Mouse (Mus musculus): ENCODE measurements around the gene Pdk3. TPM values are rescaled to one million over a fixed set of nuclear protein-coding genes. Genes with fewer than 3 reads are reported as not detected.

Pdk3 gene
- 68.1 and 74.0 TPM in 2 replicates for polyA plus RNA-seq (2016; fragmentation: Nextera tagmentation; extraction: Ambion mirVana)

GRCm38 (mm10) chrX:93831561-93832336 lies at the start of gene Pdk3:
Pdk3 (minus strand) TSS chrX:93832201.
- Histone ChIP-seq H3K9me3 (no peaks in the 10 kb centered on the region), H3K36me3 (replicated peaks) (no peaks in the 10 kb centered on the region), H3K27me3 (replicated peaks; ENCODE audit: low read depth, poor library complexity, severe bottlenecking) (peaks cover 12% of the 10 kb centered on the region), H3K4me1 (peaks cover 6% of the 10 kb centered on the region), H3K4me3 (peak within 1 kb of the TSS; percentile 67), H3K27ac (replicated peaks) (peak within 1 kb of the TSS; percentile 91)
- DNase-seq (ENCODE audit: low spot score) = peak; percentile 87
- 21% methylated on average over 68 of the region's 68 CpGs for WGBS

- no peak overlapping the region for H3K27ac ChIP-seq (replicated peaks)
- no peaks in the 10 kb centered on the region for H3K36me3 ChIP-seq (replicated peaks)
- no peaks in the 10 kb centered on the region for H3K4me1 ChIP-seq
- 84% methylated on average over 3 of the region's 3 CpGs for WGBS
- no peak overlapping the region for H3K4me3 ChIP-seq
- no peak for DNase-seq (ENCODE audit: low spot score)
- no peaks in the 10 kb centered on the region for H3K9me3 ChIP-seq
- peaks cover 43% of the 10 kb centered on the region for H3K27me3 ChIP-seq (replicated peaks; ENCODE audit: low read depth, poor library complexity, severe bottlenecking)
Measured at GRCm38 (mm10) chrX:93877634-93878016, 45.6 kb upstream of the Pdk3 start.

- no peaks in the 10 kb centered on the region for H3K4me1 ChIP-seq
- H3K27me3 ChIP-seq (replicated peaks; ENCODE audit: low read depth, poor library complexity, severe bottlenecking) = peaks cover 49% of the 10 kb centered on the region
- DNase-seq (ENCODE audit: low spot score) = no peak
- no peaks in the 10 kb centered on the region for H3K9me3 ChIP-seq
- WGBS = 85% methylated on average over 7 of the region's 7 CpGs
- no peaks in the 10 kb centered on the region for H3K36me3 ChIP-seq (replicated peaks)
- no peak overlapping the region for H3K4me3 ChIP-seq
- H3K27ac ChIP-seq (replicated peaks) = no peak overlapping the region
Measured at GRCm38 (mm10) chrX:93876981-93877633, 45.1 kb upstream of the Pdk3 start.

- Histone ChIP-seq H3K4me1 (no peaks in the 10 kb centered on the region), H3K9me3 (no peaks in the 10 kb centered on the region), H3K27me3 (replicated peaks; ENCODE audit: low read depth, poor library complexity, severe bottlenecking) (peaks cover 58% of the 10 kb centered on the region), H3K27ac (replicated peaks) (no peak overlapping the region), H3K36me3 (replicated peaks) (no peaks in the 10 kb centered on the region), H3K4me3 (no peak overlapping the region)
- no peak for DNase-seq (ENCODE audit: low spot score)
- WGBS = 70% methylated on average over 2 of the region's 2 CpGs
Measured at GRCm38 (mm10) chrX:93863393-93863792, 31.4 kb upstream of the Pdk3 start.

GRCm38 (mm10) chrX:93862525-93863086 lies 30.6 kb upstream of the Pdk3 start:
- no peak overlapping the region for H3K4me3 ChIP-seq
- H3K27me3 ChIP-seq (replicated peaks; ENCODE audit: low read depth, poor library complexity, severe bottlenecking) = peaks cover 54% of the 10 kb centered on the region
- H3K9me3 ChIP-seq = no peaks in the 10 kb centered on the region
- no peaks in the 10 kb centered on the region for H3K36me3 ChIP-seq (replicated peaks)
- DNase-seq (ENCODE audit: low spot score) = no peak
- whole genome bisulfite sequencing = 82% methylated on average over 4 of the region's 4 CpGs
- no peak overlapping the region for H3K27ac ChIP-seq (replicated peaks)
- no peaks in the 10 kb centered on the region for H3K4me1 ChIP-seq

- no peak for DNase-seq (ENCODE audit: low spot score)
- Histone ChIP-seq H3K36me3 (replicated peaks) (no peaks in the 10 kb centered on the region), H3K27me3 (replicated peaks; ENCODE audit: low read depth, poor library complexity, severe bottlenecking) (peaks cover 62% of the 10 kb centered on the region), H3K9me3 (no peaks in the 10 kb centered on the region), H3K27ac (replicated peaks) (no peak overlapping the region), H3K4me3 (no peak overlapping the region), H3K4me1 (no peaks in the 10 kb centered on the region)
- WGBS = 70% methylated on average over 3 of the region's 3 CpGs
Measured at GRCm38 (mm10) chrX:93857756-93858155, 25.8 kb upstream of the Pdk3 start.

- 27% methylated on average over 14 of the region's 14 CpGs for WGBS
- no peaks in the 10 kb centered on the region for H3K9me3 ChIP-seq
- H3K27me3 ChIP-seq (replicated peaks; ENCODE audit: low read depth, poor library complexity, severe bottlenecking) = peaks cover 14% of the 10 kb centered on the region
- no peak for DNase-seq (ENCODE audit: low spot score)
- H3K4me3 ChIP-seq = peak overlapping the region; percentile 67
- peaks cover 6% of the 10 kb centered on the region for H3K4me1 ChIP-seq
- no peaks in the 10 kb centered on the region for H3K36me3 ChIP-seq (replicated peaks)
- peak overlapping the region; percentile 91 for H3K27ac ChIP-seq (replicated peaks)
Measured at GRCm38 (mm10) chrX:93832337-93832884, 410 bp upstream of the Pdk3 start.

GRCm38 (mm10) chrX:93825787-93826186 lies 6.2 kb downstream of the Pdk3 start:
- 79% methylated on average over 2 of the region's 2 CpGs for WGBS
- H3K27me3 ChIP-seq (replicated peaks; ENCODE audit: low read depth, poor library complexity, severe bottlenecking) = peaks cover 21% of the 10 kb centered on the region
- H3K9me3 ChIP-seq = no peaks in the 10 kb centered on the region
- peaks cover 1% of the 10 kb centered on the region; the same call in 1 of the 2 replicates for H3K4me1 ChIP-seq
- H3K36me3 ChIP-seq (replicated peaks) = no peaks in the 10 kb centered on the region
- DNase-seq (ENCODE audit: low spot score) = no peak
- no peak overlapping the region for H3K27ac ChIP-seq (replicated peaks)
- no peak overlapping the region for H3K4me3 ChIP-seq

GRCm38 (mm10) chrX:93808040-93808439 lies 24.0 kb downstream of the Pdk3 start:
- Histone ChIP-seq H3K9me3 (no peaks in the 10 kb centered on the region), H3K4me1 (no peaks in the 10 kb centered on the region), H3K27me3 (replicated peaks; ENCODE audit: low read depth, poor library complexity, severe bottlenecking) (peaks cover 19% of the 10 kb centered on the region), H3K36me3 (replicated peaks) (0 out of 2 replicates have a peak, but pooled peaks cover 6% of the 10 kb centered on the region), H3K27ac (replicated peaks) (no peak overlapping the region), H3K4me3 (no peak overlapping the region)
- 84% methylated on average over 1 of the region's 1 CpGs for WGBS
- no peak for DNase-seq (ENCODE audit: low spot score)

GRCm38 (mm10) chrX:93793168-93793567 lies 38.8 kb downstream of the Pdk3 start:
- Histone ChIP-seq H3K9me3 (no peaks in the 10 kb centered on the region), H3K4me1 (no peaks in the 10 kb centered on the region), H3K36me3 (replicated peaks) (no peaks in the 10 kb centered on the region), H3K4me3 (no peak overlapping the region), H3K27ac (replicated peaks) (no peak overlapping the region), H3K27me3 (replicated peaks; ENCODE audit: low read depth, poor library complexity, severe bottlenecking) (no peaks in the 10 kb centered on the region)
- DNase-seq (ENCODE audit: low spot score) = peak; percentile 44

- Histone ChIP-seq H3K27me3 (replicated peaks; ENCODE audit: low read depth, poor library complexity, severe bottlenecking) (peaks cover 15% of the 10 kb centered on the region; the same call in 1 of the 2 replicates), H3K9me3 (no peaks in the 10 kb centered on the region), H3K4me3 (no peak overlapping the region), H3K4me1 (no peaks in the 10 kb centered on the region), H3K36me3 (replicated peaks) (no peaks in the 10 kb centered on the region; the same call in 1 of the 2 replicates), H3K27ac (replicated peaks) (no peak overlapping the region)
- no peak for DNase-seq (ENCODE audit: low spot score)
- 78% methylated on average over 1 of the region's 1 CpGs for WGBS
Measured at GRCm38 (mm10) chrX:93789562-93789961, 42.4 kb downstream of the Pdk3 start.

GRCm38 (mm10) chrX:93760770-93761169 lies 71.2 kb downstream of the Pdk3 start:
- Histone ChIP-seq H3K4me1 (peaks cover 5% of the 10 kb centered on the region; the same call in 1 of the 2 replicates), H3K4me3 (no peak overlapping the region), H3K27me3 (replicated peaks; ENCODE audit: low read depth, poor library complexity, severe bottlenecking) (peaks cover 31% of the 10 kb centered on the region), H3K36me3 (replicated peaks) (no peaks in the 10 kb centered on the region), H3K27ac (replicated peaks) (no peak overlapping the region), H3K9me3 (no peaks in the 10 kb centered on the region)
- WGBS = 94% methylated on average over 3 of the region's 3 CpGs
- no peak for DNase-seq (ENCODE audit: low spot score)

Data from embryonic facial prominence, embryonic 10.5 days (tissue).